Mouse (Mus musculus) intestine, postnatal 0 days (tissue): ENCODE measurements around the gene F5. TPM values are rescaled to one million over a fixed set of nuclear protein-coding genes. Genes with fewer than 3 reads are reported as not detected.
A peak's percentile ranks its signal among the peaks of the same experiment; 100 is the strongest.

Experiments used
- ATAC-seq: fragments of 200-750 bp; cut with Nextera tagmentation; 2 replicates; pipeline ENCODE4 v1.8.0; 2017; ENCODE audit warnings: mild to moderate bottlenecking, moderate TSS enrichment, moderate library complexity
- H3K27ac ChIP-seq: fragments of 300-500 bp; sonication (generic); 2 replicates; pipeline ENCODE4 v1.5.1; 2014; ENCODE audit warnings: mild to moderate bottlenecking, low read depth, low read length, moderate library complexity
- H3K27me3 ChIP-seq: fragments of 300-500 bp; sonication (generic); replicated peaks from 2 replicates; pipeline ENCODE4 v1.6.1; 2014; ENCODE audit warnings: low read length, mixed read lengths; ENCODE audit not compliant: control insufficient read depth, insufficient read depth
- H3K36me3 ChIP-seq: fragments of 300-500 bp; sonication (generic); 2 replicates; pipeline ENCODE4 v1.6.1; 2014; ENCODE audit warnings: mild to moderate bottlenecking, moderate library complexity; ENCODE audit not compliant: control insufficient read depth, insufficient read depth
- H3K4me1 ChIP-seq: fragments of 300-500 bp; sonication (generic); replicated peaks from 2 replicates; pipeline ENCODE4 v1.6.1; 2014; ENCODE audit warnings: antibody characterized with exemption, low read length, mixed read lengths; ENCODE audit not compliant: control insufficient read depth, insufficient read depth
- H3K4me2 ChIP-seq: fragments of 300-500 bp; sonication (generic); replicated peaks from 2 replicates; pipeline ENCODE4 v1.6.1; 2014; ENCODE audit warnings: low read depth, mild to moderate bottlenecking, moderate library complexity
- H3K4me3 ChIP-seq: fragments of 300-500 bp; sonication (generic); 2 replicates; pipeline ENCODE4 v1.5.1; 2014; ENCODE audit warnings: low read depth, low read length
- H3K9ac ChIP-seq: fragments of 300-500 bp; sonication (generic); 2 replicates; pipeline ENCODE4 v1.6.1; 2014; ENCODE audit warnings: mild to moderate bottlenecking, low read depth, low read length
- H3K9me3 ChIP-seq: fragments of 300-500 bp; sonication (generic); 2 replicates; pipeline ENCODE4 v1.6.1; 2016; ENCODE audit warnings: mixed run types; ENCODE audit not compliant: control insufficient read depth
- CTCF ChIP-seq: sonication (generic); IDR thresholded peaks from 2 replicates; pipeline ENCODE4 v1.5.1; 2016; ENCODE audit warnings: low read depth, mild to moderate bottlenecking, control low read depth, antibody characterized with exemption, moderate library complexity
- WGBS: fragments of 180-500 bp; shearing (Covaris S2); extraction: QIAGEN DNeasy Blood & Tissue Kit; methylation state at CpG from one replicate; pipeline ENCODE4 v1.1.7; 2014; 5-methylcytosine and 5-hydroxymethylcytosine counted together
- polyA plus RNA-seq: library from polyadenylated mRNA; unstranded; fragments of >200 nt; fragmentation: Nextera tagmentation; extraction: Ambion mirVana; gene quantifications from 2 replicates; pipeline ENCODE4 v1.2.1, GENCODE M21; 2015

Gene F5
- polyA plus RNA-seq, 1 experiment from 2014 or later: 0.22 TPM

DNA sequence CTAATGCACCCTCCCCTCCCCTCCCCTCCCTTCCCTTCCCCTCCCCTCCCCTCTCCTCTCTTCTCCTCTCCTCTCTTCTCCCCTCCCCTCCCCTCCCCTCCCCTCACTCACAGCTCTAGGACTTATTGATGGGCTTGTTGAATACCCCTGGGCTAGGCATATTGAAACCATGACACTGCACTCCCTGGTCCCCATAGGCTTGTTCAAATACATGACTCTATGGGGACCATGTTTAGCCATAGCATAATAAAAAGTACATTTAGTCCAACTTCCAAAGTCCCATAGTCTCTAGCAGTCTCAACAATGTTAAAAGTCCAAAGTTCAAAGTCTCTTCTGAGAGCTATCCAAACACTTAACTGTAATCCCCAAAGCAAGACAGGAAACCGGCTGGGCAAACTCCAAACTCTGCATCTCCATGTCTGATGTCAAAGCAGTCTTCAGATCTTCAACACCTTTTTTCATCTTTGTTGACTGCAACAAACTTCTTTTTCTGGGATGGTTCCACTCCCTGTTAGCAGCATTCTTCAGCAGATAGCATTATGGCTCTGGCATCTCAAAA, 35.4 kb downstream of the F5 start:
- TF ChIP-seq CTCF: no peak
- Histone ChIP-seq H3K9ac (no peak overlapping the region), H3K27ac (no peak overlapping the region), H3K4me3 (no peak overlapping the region), H3K9me3 (no peaks in the 10 kb centered on the region), H3K36me3 (no peaks in the 10 kb centered on the region), H3K4me2 (no peak overlapping the region), H3K27me3 (no peaks in the 10 kb centered on the region), H3K4me1 (no peaks in the 10 kb centered on the region)
- ATAC-seq: peak; percentile 79
- WGBS: 40% methylated on average over 1 of the region's 1 CpGs

- Histone ChIP-seq H3K9ac (no peak overlapping the region), H3K27ac (no peak overlapping the region), H3K4me2 (no peak overlapping the region), H3K27me3 (no peaks in the 10 kb centered on the region), H3K4me1 (peaks cover 2% of the 10 kb centered on the region; the same call in 1 of the 2 replicates), H3K4me3 (no peak overlapping the region), H3K36me3 (no peaks in the 10 kb centered on the region), H3K9me3 (no peaks in the 10 kb centered on the region)
- 90% methylated on average over 4 of the region's 4 CpGs for WGBS
- TF ChIP-seq CTCF: no peak
- ATAC-seq: no peak
Observed at GRCm38 (mm10) chr1:164199551-164199950, 47.9 kb downstream of the F5 start.

DNA sequence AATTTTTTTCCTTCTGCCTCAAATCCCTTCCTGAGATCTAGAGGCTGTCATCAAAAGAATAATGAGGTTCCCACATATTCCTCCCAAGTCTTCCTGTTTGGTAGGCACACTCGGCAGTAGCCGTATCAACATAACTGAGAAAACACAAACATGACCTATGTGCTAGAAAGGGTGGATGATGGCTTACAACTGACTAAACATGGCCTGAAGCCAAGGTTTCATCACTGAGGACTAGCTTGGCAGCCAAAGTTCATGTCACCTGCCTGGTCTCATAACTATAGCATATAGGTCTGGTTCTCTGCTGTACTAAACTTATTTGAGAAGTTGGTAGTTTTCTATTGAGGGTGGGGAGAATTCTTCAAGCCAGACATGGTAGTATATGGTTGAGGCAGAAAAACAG, 56.8 kb downstream of the F5 start:
- 15% methylated on average over 2 of the region's 2 CpGs for WGBS
- peaks cover 3% of the 10 kb centered on the region for H3K4me1 ChIP-seq
- no peak overlapping the region for H3K4me3 ChIP-seq
- H3K27ac ChIP-seq: no peak overlapping the region
- H3K9ac ChIP-seq: no peak overlapping the region
- no peak overlapping the region for H3K4me2 ChIP-seq
- no peaks in the 10 kb centered on the region for H3K36me3 ChIP-seq
- H3K9me3 ChIP-seq: no peaks in the 10 kb centered on the region
- H3K27me3 ChIP-seq: no peaks in the 10 kb centered on the region
- ATAC-seq: peak; percentile 59
- no peak for TF ChIP-seq CTCF

GRCm38 (mm10) chr1:164210899-164211298, 59.3 kb downstream of the F5 start:
- Histone ChIP-seq H3K9me3 (no peaks in the 10 kb centered on the region), H3K4me3 (no peak overlapping the region), H3K4me2 (no peak overlapping the region), H3K27ac (no peak overlapping the region), H3K9ac (no peak overlapping the region), H3K36me3 (no peaks in the 10 kb centered on the region), H3K4me1 (no peaks in the 10 kb centered on the region; the same call in 1 of the 2 replicates), H3K27me3 (no peaks in the 10 kb centered on the region)
- 37% methylated on average over 4 of the region's 4 CpGs for WGBS
- ATAC-seq: peak; percentile 79
- no peak for TF ChIP-seq CTCF

DNA sequence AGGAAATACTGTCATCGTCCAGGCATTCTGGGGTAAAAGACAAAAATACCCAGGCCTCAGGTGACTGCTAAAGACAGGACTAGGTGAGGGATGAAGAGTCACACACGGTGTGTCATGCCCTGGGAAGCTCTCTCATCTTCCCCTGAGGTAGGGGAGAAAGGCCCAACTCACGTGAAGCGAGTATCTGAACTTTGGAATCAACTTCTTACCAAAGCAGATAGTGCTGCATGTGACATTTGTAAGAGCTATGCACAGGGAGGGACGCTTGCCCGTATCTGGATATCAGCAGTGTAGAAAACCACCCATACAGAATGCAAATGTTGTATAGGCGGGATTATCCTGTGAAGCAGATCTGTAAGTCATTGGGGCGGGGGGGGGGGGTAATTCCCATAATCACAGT, 61.0 kb downstream of the F5 start:
- Histone ChIP-seq H3K4me1 (no peaks in the 10 kb centered on the region; the same call in 1 of the 2 replicates), H3K9ac (no peak overlapping the region), H3K27ac (no peak overlapping the region), H3K4me2 (no peak overlapping the region), H3K9me3 (no peaks in the 10 kb centered on the region), H3K36me3 (no peaks in the 10 kb centered on the region), H3K27me3 (no peaks in the 10 kb centered on the region), H3K4me3 (no peak overlapping the region)
- 38% methylated on average over 8 of the region's 8 CpGs for WGBS
- peak; percentile 74 for ATAC-seq
- TF ChIP-seq CTCF: no peak

DNA sequence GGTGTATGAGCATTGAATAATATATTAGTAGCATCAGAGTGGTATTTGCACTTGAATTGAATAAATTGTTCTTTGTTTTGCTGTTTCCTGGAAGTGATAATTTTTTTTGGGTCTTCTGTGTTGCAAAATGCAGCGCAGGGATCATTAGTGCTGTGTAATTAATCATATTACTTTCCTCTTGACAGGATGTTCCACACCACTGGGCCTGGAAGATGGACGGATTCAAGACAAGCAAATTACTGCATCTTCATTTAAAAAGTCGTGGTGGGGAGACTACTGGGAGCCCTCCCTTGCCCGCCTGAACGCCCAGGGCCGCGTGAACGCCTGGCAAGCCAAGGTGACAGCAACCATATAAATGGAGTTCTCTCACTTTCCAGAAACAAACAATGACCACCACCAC, 62.6 kb downstream of the F5 start:
- no peak overlapping the region for H3K4me3 ChIP-seq
- no peak for ATAC-seq
- no peaks in the 10 kb centered on the region; the same call in 1 of the 2 replicates for H3K4me1 ChIP-seq
- TF ChIP-seq CTCF: no peak
- H3K4me2 ChIP-seq: no peak overlapping the region
- no peak overlapping the region for H3K27ac ChIP-seq
- WGBS: 65% methylated on average over 8 of the region's 8 CpGs
- no peaks in the 10 kb centered on the region for H3K9me3 ChIP-seq
- H3K36me3 ChIP-seq: no peaks in the 10 kb centered on the region
- no peak overlapping the region for H3K9ac ChIP-seq
- H3K27me3 ChIP-seq: no peaks in the 10 kb centered on the region

GRCm38 (mm10) chr1:164215097-164215496, 63.5 kb downstream of the F5 start:
- no peaks in the 10 kb centered on the region for H3K9me3 ChIP-seq
- no peak overlapping the region for H3K9ac ChIP-seq
- H3K4me1 ChIP-seq: no peaks in the 10 kb centered on the region; the same call in 1 of the 2 replicates
- H3K4me3 ChIP-seq: no peak overlapping the region
- no peak for TF ChIP-seq CTCF
- H3K4me2 ChIP-seq: no peak overlapping the region
- WGBS: 29% methylated on average over 3 of the region's 3 CpGs
- H3K36me3 ChIP-seq: no peaks in the 10 kb centered on the region
- H3K27me3 ChIP-seq: no peaks in the 10 kb centered on the region
- no peak overlapping the region for H3K27ac ChIP-seq
- peak; percentile 37 for ATAC-seq
